Mouse (Mus musculus): ENCODE data around the gene Rrp1. TPM values are rescaled to one million over a fixed set of nuclear protein-coding genes. Genes with fewer than 3 reads are reported as not detected.

Rrp1 gene
- polyA plus RNA-seq (2014; fragmentation: Illumina TruSeq; extraction: RNeasy Lipid Tissue Mini Kit (QIAGEN cat#74804); ENCODE audit: low read depth, low replicate concordance), result 24.8 TPM

GRCm38 (mm10) chr10:78412319-78413151 lies at the start of gene Rrp1:
Gene Rrp1, minus strand, starts transcription at chr10:78413043.

GRCm38 (mm10) chr10:78425181-78426041 lies 12.6 kb upstream of the Rrp1 start, which contains the start of gene Cstb:
Gene Cstb, plus strand, starts transcription at chr10:78425669.

GRCm38 (mm10) chr10:78351887-78352665 lies 60.8 kb downstream of the Rrp1 start, which contains the start of gene Agpat3:
Gene Agpat3, minus strand, starts transcription at chr10:78352489.

Other genes with a start within 250 kb of the Rrp1 start
- 16.9 TPM for gene D10Jhu81e, start 243.3 kb downstream of the Rrp1 start, polyA plus RNA-seq (2014; fragmentation: Illumina TruSeq; extraction: RNeasy Lipid Tissue Mini Kit (QIAGEN cat#74804); ENCODE audit: low read depth, low replicate concordance)
- gene Pwp2, start 227.9 kb downstream of the Rrp1 start, polyA plus RNA-seq (2014; fragmentation: Illumina TruSeq; extraction: RNeasy Lipid Tissue Mini Kit (QIAGEN cat#74804); ENCODE audit: low read depth, low replicate concordance), result 2.3 TPM
- gene Trappc10, start 168.4 kb downstream of the Rrp1 start, polyA plus RNA-seq (2014; fragmentation: Illumina TruSeq; extraction: RNeasy Lipid Tissue Mini Kit (QIAGEN cat#74804); ENCODE audit: low read depth, low replicate concordance), result 25.0 TPM
- 11.5 TPM for gene Agpat3, start 60.6 kb downstream of the Rrp1 start, polyA plus RNA-seq (2014; fragmentation: Illumina TruSeq; extraction: RNeasy Lipid Tissue Mini Kit (QIAGEN cat#74804); ENCODE audit: low read depth, low replicate concordance)
- gene Cstb, start 12.6 kb upstream of the Rrp1 start, polyA plus RNA-seq (2014; fragmentation: Illumina TruSeq; extraction: RNeasy Lipid Tissue Mini Kit (QIAGEN cat#74804); ENCODE audit: low read depth, low replicate concordance), result 58.7 TPM
- gene Pdxk, start 51.9 kb upstream of the Rrp1 start, polyA plus RNA-seq (2014; fragmentation: Illumina TruSeq; extraction: RNeasy Lipid Tissue Mini Kit (QIAGEN cat#74804); ENCODE audit: low read depth, low replicate concordance), result 7.9 TPM
- not detected for gene Olfr1358, start 104.4 kb upstream of the Rrp1 start, polyA plus RNA-seq (2014; fragmentation: Illumina TruSeq; extraction: RNeasy Lipid Tissue Mini Kit (QIAGEN cat#74804); ENCODE audit: low read depth, low replicate concordance)
- 5.2 TPM for gene Ilvbl, start 161.3 kb upstream of the Rrp1 start, polyA plus RNA-seq (2014; fragmentation: Illumina TruSeq; extraction: RNeasy Lipid Tissue Mini Kit (QIAGEN cat#74804); ENCODE audit: low read depth, low replicate concordance)
- gene Syde1, start 178.9 kb upstream of the Rrp1 start, polyA plus RNA-seq (2014; fragmentation: Illumina TruSeq; extraction: RNeasy Lipid Tissue Mini Kit (QIAGEN cat#74804); ENCODE audit: low read depth, low replicate concordance), result 2.2 TPM
- not detected for gene Olfr1357, start 205.0 kb upstream of the Rrp1 start, polyA plus RNA-seq (2014; fragmentation: Illumina TruSeq; extraction: RNeasy Lipid Tissue Mini Kit (QIAGEN cat#74804); ENCODE audit: low read depth, low replicate concordance)